Mouse (Mus musculus) stomach, embryonic 16.5 days (tissue): ENCODE data around the gene Fam219a. TPM values are rescaled to one million over a fixed set of nuclear protein-coding genes. Genes with fewer than 3 reads are reported as not detected.
A peak's percentile ranks its signal among the peaks of the same experiment; 100 is the strongest.

ENCODE experiments used
- ATAC-seq: fragments of 200-750 bp; cut with Nextera tagmentation; 2 replicates; pipeline ENCODE4 v1.8.0; 2017; ENCODE audit warnings: moderate number of reproducible peaks, moderate TSS enrichment; ENCODE audit not compliant: insufficient read depth, low FRiP score
- H3K27ac ChIP-seq: fragments of 300-500 bp; sonication (generic); 2 replicates; pipeline ENCODE4 v1.5.1; 2014; ENCODE audit warnings: low read length
- H3K27me3 ChIP-seq: fragments of 300-500 bp; sonication (generic); 2 replicates; pipeline ENCODE4 v1.6.1; 2014; ENCODE audit warnings: low read length, control low read depth, mixed read lengths; ENCODE audit not compliant: control insufficient read depth, insufficient read depth
- H3K36me3 ChIP-seq: fragments of 300-500 bp; sonication (generic); 2 replicates; pipeline ENCODE4 v1.6.1; 2014; ENCODE audit warnings: low read length; ENCODE audit not compliant: control insufficient read depth, insufficient read depth
- H3K4me1 ChIP-seq: fragments of 300-500 bp; sonication (generic); 2 replicates; pipeline ENCODE4 v1.6.1; 2014; ENCODE audit warnings: low read length, control low read depth, mixed read lengths; ENCODE audit not compliant: control insufficient read depth, insufficient read depth
- H3K4me2 ChIP-seq: fragments of 300-500 bp; sonication (generic); 2 replicates; pipeline ENCODE4 v1.6.1; 2014; ENCODE audit warnings: low read depth, low read length, mixed read lengths
- H3K4me3 ChIP-seq: fragments of 300-500 bp; sonication (generic); replicated peaks from 2 replicates; pipeline ENCODE4 v1.5.1; 2014; ENCODE audit warnings: mild to moderate bottlenecking, low read length
- H3K9ac ChIP-seq: fragments of 300-500 bp; sonication (generic); 2 replicates; pipeline ENCODE4 v1.6.1; 2014; ENCODE audit warnings: low read length
- H3K9me3 ChIP-seq: fragments of 300-500 bp; sonication (generic); replicated peaks from 2 replicates; pipeline ENCODE4 v1.6.1; 2016; ENCODE audit warnings: low read length, control low read depth; ENCODE audit not compliant: control insufficient read depth
- WGBS: fragments of 180-500 bp; shearing (Covaris S2); extraction: QIAGEN DNeasy Blood & Tissue Kit; methylation state at CpG from one replicate; pipeline ENCODE4 v1.1.7; 2014; 5-methylcytosine and 5-hydroxymethylcytosine counted together
- polyA plus RNA-seq: library from polyadenylated mRNA; unstranded; fragments of >200 nt; fragmentation: Nextera tagmentation; extraction: Ambion mirVana; gene quantifications from 2 replicates; pipeline ENCODE4 v1.2.1, GENCODE M21; 2015

Gene Fam219a
- 2.9 and 3.0 TPM in 2 replicates for polyA plus RNA-seq

DNA sequence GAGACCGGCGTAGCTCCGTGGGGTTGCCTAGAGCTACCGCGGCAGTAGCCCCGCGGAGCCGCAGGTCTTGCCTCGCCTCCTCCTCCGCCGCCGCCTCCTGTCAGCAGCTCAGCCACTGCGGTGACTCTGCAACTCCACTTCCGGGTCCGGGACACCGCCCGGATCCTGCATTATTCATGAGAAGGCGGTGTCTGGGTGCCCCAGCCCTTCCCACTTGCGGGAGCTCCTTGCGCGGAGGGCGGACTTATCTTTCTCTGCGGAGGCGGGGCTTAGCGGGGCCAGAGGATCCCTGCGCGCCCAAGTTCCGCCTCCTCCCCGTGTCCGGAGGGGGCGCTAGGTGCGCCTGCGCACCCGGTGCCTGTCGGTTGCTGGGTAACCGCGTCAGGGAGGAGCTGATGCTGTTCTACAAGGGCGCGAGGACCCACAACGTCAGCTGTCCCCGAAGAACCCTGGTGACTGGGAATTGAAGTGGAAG is at the start of gene Fam219a, which contains the start of gene Dnaic1:
TSS of gene Fam219a (minus strand) at position 128 of the 475 bp plus-strand sequence.
TSS of gene Dnaic1 (plus strand) at position 365 of the 475 bp plus-strand sequence.
- WGBS: under 1% methylated on average over 41 of the region's 41 CpGs
- H3K36me3 ChIP-seq: no peaks in the 10 kb centered on the region

DNA sequence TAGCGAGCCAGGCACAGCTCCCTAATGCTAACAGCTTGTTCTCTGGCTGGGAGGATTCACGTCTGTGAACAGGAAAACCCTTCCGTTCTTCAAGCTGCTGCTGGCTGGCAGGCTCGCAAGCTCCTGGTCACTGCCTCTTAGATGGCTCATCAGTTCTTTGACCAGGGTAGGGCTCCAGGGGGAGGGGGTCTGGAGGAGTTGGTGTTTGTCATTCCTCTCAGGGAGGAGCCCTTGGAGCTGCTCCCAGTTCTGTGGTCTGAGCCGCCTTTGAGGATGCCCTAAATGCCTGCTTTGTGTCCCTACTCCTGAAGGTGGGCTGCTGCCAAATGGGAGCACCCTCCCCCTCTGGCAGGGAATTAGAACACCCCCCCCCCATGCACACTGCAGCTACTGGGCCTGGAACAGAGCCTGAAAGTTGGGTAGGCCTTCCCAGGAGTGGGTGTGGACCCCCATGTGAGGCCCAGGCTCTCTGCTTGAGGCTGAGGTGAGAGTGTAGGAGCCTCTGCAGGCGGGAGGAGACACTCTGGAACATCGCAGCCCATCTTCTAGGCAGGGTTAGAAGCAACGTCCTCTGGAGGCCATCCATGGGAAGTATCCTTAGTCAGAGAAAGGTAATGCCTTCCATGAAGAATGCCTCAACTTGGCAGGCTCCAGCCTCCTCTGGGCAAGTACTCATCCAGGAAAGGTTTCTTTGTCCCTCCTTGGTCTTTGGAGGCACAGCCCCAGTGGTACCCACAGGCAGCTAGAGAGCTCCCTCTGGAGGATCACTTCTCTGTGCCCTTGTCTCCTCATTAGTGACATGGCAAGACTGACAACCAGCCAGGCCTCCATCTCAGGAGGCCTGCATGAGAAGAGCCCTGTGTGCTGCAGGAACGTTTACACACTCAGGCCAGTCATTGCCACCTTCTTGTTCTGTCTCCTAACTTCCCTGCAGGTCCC is 46.6 kb upstream of the Fam219a start:
- H3K4me1 ChIP-seq: peaks cover 8% of the 10 kb centered on the region
- 53% methylated on average over 9 of the region's 9 CpGs for WGBS
- no peaks in the 10 kb centered on the region for H3K9me3 ChIP-seq
- H3K27me3 ChIP-seq: no peaks in the 10 kb centered on the region; the same call in 1 of the 2 replicates
- no peak overlapping the region for H3K4me2 ChIP-seq
- peak; percentile 76; the same call in 1 of the 2 replicates for ATAC-seq
- H3K9ac ChIP-seq: no peak overlapping the region
- H3K36me3 ChIP-seq: no peaks in the 10 kb centered on the region
- H3K4me3 ChIP-seq: no peak overlapping the region
- H3K27ac ChIP-seq: peak overlapping the region; percentile 20; the same call in 1 of the 2 replicates

More for the DNA sequence above, at the start of gene Fam219a, which contains the start of gene Dnaic1:
- H3K4me3 ChIP-seq: peak within 1 kb of the TSS; percentile 75
- peaks cover 5% of the 10 kb centered on the region; the same call in 1 of the 2 replicates for H3K4me1 ChIP-seq
- H3K9ac ChIP-seq: peak within 1 kb of the TSS; percentile 80
- peak within 1 kb of the TSS; percentile 44; the same call in 1 of the 2 replicates for H3K27ac ChIP-seq
- H3K4me2 ChIP-seq: peak within 1 kb of the TSS; percentile 93
- peaks cover 5% of the 10 kb centered on the region; the same call in 1 of the 2 replicates for H3K27me3 ChIP-seq
- no peaks in the 10 kb centered on the region for H3K9me3 ChIP-seq
- ATAC-seq: peak; percentile 98

DNA sequence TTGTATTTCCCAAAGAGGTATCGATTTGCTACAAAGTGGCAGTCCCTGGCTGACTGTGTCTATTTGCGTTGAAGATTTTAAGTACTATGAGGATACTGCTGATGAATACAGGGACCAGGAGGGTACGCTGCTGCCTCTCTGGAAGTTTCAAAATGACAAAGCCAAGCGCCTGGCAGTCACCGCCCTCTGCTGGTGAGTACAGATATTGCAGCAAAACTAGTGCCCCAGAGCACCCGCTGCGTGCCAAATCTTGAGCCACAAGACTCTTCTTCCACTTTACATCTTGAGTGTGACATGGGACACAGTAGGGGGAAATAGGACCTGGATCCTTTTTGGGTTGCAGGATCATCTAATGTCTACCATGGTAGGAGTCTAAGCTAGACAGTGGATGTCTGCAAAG is 44.8 kb upstream of the Fam219a start:
- no peaks in the 10 kb centered on the region for H3K9me3 ChIP-seq
- no peak for ATAC-seq

GRCm38 (mm10) chr4:41612166-41612565 is 42.8 kb upstream of the Fam219a start:
- no peaks in the 10 kb centered on the region for H3K27me3 ChIP-seq
- H3K27ac ChIP-seq: no peak overlapping the region
- WGBS: 59% methylated on average over 8 of the region's 8 CpGs
- H3K9me3 ChIP-seq: no peaks in the 10 kb centered on the region
- H3K4me3 ChIP-seq: no peak overlapping the region
- 0 out of 2 replicates have a peak, but pooled peaks cover 4% of the 10 kb centered on the region for H3K4me1 ChIP-seq
- H3K4me2 ChIP-seq: no peak overlapping the region
- H3K36me3 ChIP-seq: no peaks in the 10 kb centered on the region
- ATAC-seq: no peak
- H3K9ac ChIP-seq: no peak overlapping the region

More for the DNA sequence above, 44.8 kb upstream of the Fam219a start:
- H3K4me2 ChIP-seq: no peak overlapping the region
- H3K4me1 ChIP-seq: peaks cover 4% of the 10 kb centered on the region; the same call in 1 of the 2 replicates
- H3K36me3 ChIP-seq: no peaks in the 10 kb centered on the region
- no peak overlapping the region for H3K27ac ChIP-seq
- H3K27me3 ChIP-seq: no peaks in the 10 kb centered on the region; the same call in 1 of the 2 replicates
- 9% methylated on average over 7 of the region's 7 CpGs for whole genome bisulfite sequencing
- no peak overlapping the region for H3K4me3 ChIP-seq
- no peak overlapping the region for H3K9ac ChIP-seq

GRCm38 (mm10) chr4:41610594-41610980 is 41.2 kb upstream of the Fam219a start:
- no peak for ATAC-seq
- Histone ChIP-seq H3K27me3 (no peaks in the 10 kb centered on the region), H3K9me3 (no peaks in the 10 kb centered on the region), H3K4me1 (no peaks in the 10 kb centered on the region), H3K36me3 (no peaks in the 10 kb centered on the region), H3K9ac (no peak overlapping the region), H3K4me2 (no peak overlapping the region), H3K4me3 (no peak overlapping the region), H3K27ac (no peak overlapping the region)
- 48% methylated on average over 6 of the region's 6 CpGs for WGBS

GRCm38 (mm10) chr4:41609681-41610593 is 40.6 kb upstream of the Fam219a start:
- ATAC-seq: no peak
- Histone ChIP-seq H3K4me1 (no peaks in the 10 kb centered on the region), H3K9me3 (no peaks in the 10 kb centered on the region), H3K27me3 (no peaks in the 10 kb centered on the region), H3K9ac (no peak overlapping the region), H3K27ac (no peak overlapping the region), H3K4me3 (no peak overlapping the region), H3K4me2 (no peak overlapping the region), H3K36me3 (no peaks in the 10 kb centered on the region)
- WGBS: 79% methylated on average over 10 of the region's 10 CpGs

DNA sequence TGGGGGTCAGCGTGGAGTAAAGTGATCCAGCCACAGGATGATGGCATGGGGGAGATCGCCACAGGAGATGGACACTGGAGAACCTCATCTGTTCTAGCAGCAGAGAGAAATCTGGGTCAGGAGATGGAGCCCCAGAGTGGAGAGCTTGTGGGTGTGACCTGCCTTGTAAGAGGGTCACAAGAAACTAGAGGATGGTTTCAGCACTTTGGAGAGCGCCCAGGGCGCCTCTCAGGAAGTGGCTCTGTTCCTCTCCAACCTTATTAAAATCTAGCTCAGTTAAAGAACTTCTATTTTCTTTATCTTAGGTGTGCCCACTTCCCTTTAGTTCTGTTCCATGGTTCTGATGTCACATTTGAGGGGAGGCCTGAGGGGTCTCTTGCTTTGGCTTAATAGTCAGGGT is 37.4 kb upstream of the Fam219a start:
- no peaks in the 10 kb centered on the region for H3K36me3 ChIP-seq
- no peak overlapping the region for H3K4me2 ChIP-seq
- H3K9ac ChIP-seq: no peak overlapping the region
- WGBS: 34% methylated on average over 4 of the region's 4 CpGs
- no peaks in the 10 kb centered on the region for H3K4me1 ChIP-seq
- no peaks in the 10 kb centered on the region for H3K27me3 ChIP-seq
- no peak overlapping the region for H3K4me3 ChIP-seq
- no peak overlapping the region for H3K27ac ChIP-seq
- no peak for ATAC-seq
- no peaks in the 10 kb centered on the region for H3K9me3 ChIP-seq

DNA sequence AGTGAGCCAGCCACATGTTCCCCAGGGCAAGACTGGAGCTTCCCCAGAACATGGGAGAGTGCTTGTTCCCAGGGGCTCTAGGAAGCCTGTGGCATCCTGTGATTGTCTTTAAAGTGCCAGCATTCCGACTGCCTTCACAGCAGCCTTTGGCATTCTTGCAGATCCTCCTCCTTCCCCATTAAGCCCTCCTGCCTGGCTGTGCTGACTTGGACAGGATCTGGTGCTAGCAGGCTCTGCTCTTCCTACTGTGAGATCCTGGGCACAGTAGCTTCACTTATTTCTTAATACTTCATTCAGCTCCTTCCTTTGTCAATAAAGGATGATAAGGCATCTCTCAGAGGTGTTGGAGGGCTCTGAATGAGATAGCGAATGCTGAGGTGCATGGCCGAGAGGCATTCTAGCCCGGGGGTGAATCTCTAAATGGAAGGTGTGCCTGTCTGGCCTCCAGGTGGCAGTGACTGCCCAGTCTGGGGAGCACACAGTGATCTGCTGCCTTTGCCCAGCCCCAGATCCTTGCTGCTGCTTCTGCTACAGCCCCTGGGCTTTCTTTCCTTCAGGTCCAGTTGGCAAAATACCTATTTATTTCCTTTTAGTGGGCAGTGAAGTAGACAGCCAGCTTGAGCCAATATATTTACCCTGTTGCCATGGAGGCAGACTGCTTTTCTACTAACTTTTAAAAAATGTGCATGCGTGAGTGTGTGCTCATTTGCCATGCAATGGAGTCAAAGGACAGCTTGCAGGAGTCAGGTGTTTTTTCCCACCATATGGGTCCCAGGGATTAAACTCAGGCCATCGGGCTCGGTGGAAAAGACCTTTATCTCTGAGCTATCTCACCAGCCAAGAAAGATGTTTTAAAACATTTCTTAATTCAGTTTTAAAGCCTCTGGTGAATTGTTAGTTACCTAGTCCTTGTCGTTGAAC is 35.4 kb upstream of the Fam219a start:
- Histone ChIP-seq H3K9me3 (no peaks in the 10 kb centered on the region), H3K4me2 (no peak overlapping the region), H3K27me3 (no peaks in the 10 kb centered on the region), H3K9ac (no peak overlapping the region), H3K27ac (no peak overlapping the region), H3K36me3 (no peaks in the 10 kb centered on the region), H3K4me3 (no peak overlapping the region), H3K4me1 (no peaks in the 10 kb centered on the region)
- ATAC-seq: no peak
- 45% methylated on average over 8 of the region's 8 CpGs for WGBS
